Mouse (Mus musculus) cerebellum, postnatal 36 days (tissue): ENCODE measurements around the gene Ndufab1.
A peak's percentile ranks its signal among the peaks of the same experiment; 100 is the strongest.
"Not testable (repeated sequence)": the region's sequence is repeated elsewhere in the genome, so short reads cannot be mapped to it uniquely, and the experiment has no call there.

Experiments used
- DNase-seq, 2 experiments: peaks; one replicate each; pipeline ENCODE4 v3.0.0; 2021 to 2022; ENCODE audit warnings: mixed read lengths in 2 of 2

Gene Ndufab1

GRCm38 (mm10) chr7:122101747-122102244 is at the start of gene Ndufab1:
Gene Ndufab1, minus strand, starts transcription at chr7:122101886.
- peak; percentile 91 to 92 for DNase-seq

GRCm38 (mm10) chr7:122140991-122141390 is 39.3 kb upstream of the Ndufab1 start:
- no peak for DNase-seq

GRCm38 (mm10) chr7:122138190-122138589 is 36.5 kb upstream of the Ndufab1 start:
- DNase-seq: no peak

GRCm38 (mm10) chr7:122137071-122137470 is 35.4 kb upstream of the Ndufab1 start:
- no peak for DNase-seq

GRCm38 (mm10) chr7:122135070-122135469 is 33.4 kb upstream of the Ndufab1 start:
- peak; percentile 7 to 13 for DNase-seq

GRCm38 (mm10) chr7:122133338-122133625 is 31.6 kb upstream of the Ndufab1 start:
- no peak for DNase-seq

- peak; percentile 99 to 100 for DNase-seq
Measured at GRCm38 (mm10) chr7:122132497-122133337, 31.0 kb upstream of the Ndufab1 start, which contains the start of the genes Palb2 and Dctn5. Gene Palb2, minus strand, starts transcription at chr7:122132985. Gene Dctn5, plus strand, starts transcription at chr7:122133041.

GRCm38 (mm10) chr7:122131834-122132233 is 30.1 kb upstream of the Ndufab1 start:
- no peak for DNase-seq

- DNase-seq: no peak
Measured at GRCm38 (mm10) chr7:122126946-122127345, 25.3 kb upstream of the Ndufab1 start.

- DNase-seq: no peak
Measured at GRCm38 (mm10) chr7:122125636-122126035, 23.9 kb upstream of the Ndufab1 start.

- DNase-seq: no peak
Measured at GRCm38 (mm10) chr7:122123518-122123917, 21.8 kb upstream of the Ndufab1 start.

- no peak for DNase-seq
Measured at GRCm38 (mm10) chr7:122108206-122108605, 6.5 kb upstream of the Ndufab1 start.

- DNase-seq: not testable (repeated sequence)
Measured at GRCm38 (mm10) chr7:122101014-122101746, 506 bp downstream of the Ndufab1 start.

- DNase-seq: peak; percentile 37 to 50
Measured at GRCm38 (mm10) chr7:122099222-122099621, 2.5 kb downstream of the Ndufab1 start.

- DNase-seq: no peak
Measured at GRCm38 (mm10) chr7:122098009-122098408, 3.7 kb downstream of the Ndufab1 start.

GRCm38 (mm10) chr7:122094564-122095330 is 6.9 kb downstream of the Ndufab1 start:
- no peak for DNase-seq

- no peak for DNase-seq
Measured at GRCm38 (mm10) chr7:122087195-122087982, 14.3 kb downstream of the Ndufab1 start.

- DNase-seq: no peak
Measured at GRCm38 (mm10) chr7:122081071-122081470, 20.6 kb downstream of the Ndufab1 start.

- DNase-seq: no peak
Measured at GRCm38 (mm10) chr7:122079798-122080554, 21.7 kb downstream of the Ndufab1 start.

GRCm38 (mm10) chr7:122074374-122074773 is 27.3 kb downstream of the Ndufab1 start:
- no peak for DNase-seq
